Comparison of ENCODE assay signal across 8 mouse cellular contexts in genomic region chr11:32347607-32348432, GRCm38 (mm10). TPM values are rescaled to one million over a fixed set of nuclear protein-coding genes. Genes with fewer than 3 reads are reported as not detected.
DNase-seq lines count a peak whose midpoint lies in the region; ATAC-seq and TF ChIP-seq lines count a peak whose summit lies in the region.

Sh3pxd2b (plus strand) TSS chr11:32347820.

- TF ChIP-seq CTCF in spleen, adult 2 months (IDR thresholded peaks at IDR 0.05; ENCODE audit: extremely low read depth, insufficient read depth, insufficient read length, insufficient replicate concordance) = no peak

- peak within 1 kb of the TSS; percentile 56 for H3K4me3 ChIP-seq in spleen, adult 2 months (ENCODE audit: extremely low read depth, insufficient read depth, insufficient read length)
- peak within 1 kb of the TSS; percentile 79 for H3K4me3 ChIP-seq in intestine, embryonic 16.5 days (ENCODE audit: low read length)
- H3K4me3 ChIP-seq in limb, embryonic 15.5 days = peak within 1 kb of the TSS; percentile 85
- H3K4me3 ChIP-seq in midbrain, embryonic 15.5 days = peak within 1 kb of the TSS; percentile 86

- peak within 1 kb of the TSS; percentile 91 for H3K9ac ChIP-seq in intestine, embryonic 16.5 days (ENCODE audit: low read depth, low read length)
- peak within 1 kb of the TSS; percentile 88 for H3K9ac ChIP-seq in limb, embryonic 15.5 days
- H3K9ac ChIP-seq in midbrain, embryonic 15.5 days = peak within 1 kb of the TSS; percentile 93

- ATAC-seq in intestine, embryonic 16.5 days = peak; percentile 85
- ATAC-seq in limb, embryonic 15.5 days (ENCODE audit: insufficient number of reproducible peaks, low FRiP score, low TSS enrichment, low read depth) = peak; percentile 84
- ATAC-seq in midbrain, embryonic 15.5 days (replicated peaks) = peak; percentile 89

- DNase-seq in spleen, adult 2 months (ENCODE audit: low read depth in 1 of 2, low spot score in 2 of 2) = no peak
- DNase-seq in spleen, adult 12 weeks (ENCODE audit: low spot score) = no peak
- peak; percentile 27 for DNase-seq in cerebellum, adult 9-10 months
- peak; percentile 82 for DNase-seq in gastrocnemius, postnatal 10 days
- peak; percentile 70 to 82 for DNase-seq in urinary bladder, postnatal 4 days (ENCODE audit: low spot score in 2 of 2)

- no peaks in the 10 kb centered on the region for H3K9me3 ChIP-seq in intestine, embryonic 16.5 days (ENCODE audit: control insufficient read depth, low read length)
- no peaks in the 10 kb centered on the region for H3K9me3 ChIP-seq in limb, embryonic 15.5 days
- H3K9me3 ChIP-seq in midbrain, embryonic 15.5 days = no peaks in the 10 kb centered on the region

- TF ChIP-seq POLR2A in spleen, adult 2 months (IDR thresholded peaks at IDR 0.05; ENCODE audit: low read depth, low read length) = no peak

- H3K27me3 ChIP-seq in spleen, adult 2 months (ENCODE audit: control insufficient read depth, insufficient read depth, low read length) = peaks cover 9% of the 10 kb centered on the region
- H3K27me3 ChIP-seq in intestine, embryonic 16.5 days (replicated peaks; ENCODE audit: control insufficient read depth, insufficient read depth, low read length) = no peaks in the 10 kb centered on the region
- no peaks in the 10 kb centered on the region for H3K27me3 ChIP-seq in limb, embryonic 15.5 days
- H3K27me3 ChIP-seq in midbrain, embryonic 15.5 days (replicated peaks) = no peaks in the 10 kb centered on the region

- H3K4me2 ChIP-seq in intestine, embryonic 16.5 days (ENCODE audit: low read depth, low read length) = peak within 1 kb of the TSS; percentile 89
- peak within 1 kb of the TSS; percentile 82 for H3K4me2 ChIP-seq in limb, embryonic 15.5 days
- H3K4me2 ChIP-seq in midbrain, embryonic 15.5 days = peak within 1 kb of the TSS; percentile 60

- no peaks in the 10 kb centered on the region for H3K36me3 ChIP-seq in spleen, adult 2 months (ENCODE audit: control insufficient read depth, insufficient read depth, low read length)
- peaks cover 8% of the 10 kb centered on the region; the same call in 1 of the 2 replicates for H3K36me3 ChIP-seq in intestine, embryonic 16.5 days (ENCODE audit: control insufficient read depth, insufficient read depth, low read length)
- H3K36me3 ChIP-seq in limb, embryonic 15.5 days = peaks cover 24% of the 10 kb centered on the region
- H3K36me3 ChIP-seq in midbrain, embryonic 15.5 days (replicated peaks) = peaks cover 5% of the 10 kb centered on the region

- H3K27ac ChIP-seq in spleen, adult 2 months (ENCODE audit: insufficient read depth, low read length) = peak within 1 kb of the TSS; percentile 8; the same call in 1 of the 2 replicates
- H3K27ac ChIP-seq in intestine, embryonic 16.5 days (ENCODE audit: low read length) = peak within 1 kb of the TSS; percentile 66
- peak within 1 kb of the TSS; percentile 91 for H3K27ac ChIP-seq in limb, embryonic 15.5 days
- H3K27ac ChIP-seq in midbrain, embryonic 15.5 days = peak within 1 kb of the TSS; percentile 87

- H3K4me1 ChIP-seq in spleen, adult 2 months (ENCODE audit: control insufficient read depth, insufficient read depth, insufficient read length) = peaks cover 2% of the 10 kb centered on the region
- H3K4me1 ChIP-seq in intestine, embryonic 16.5 days (ENCODE audit: control insufficient read depth, insufficient read depth, low read length) = peaks cover 30% of the 10 kb centered on the region
- H3K4me1 ChIP-seq in limb, embryonic 15.5 days = peaks cover 33% of the 10 kb centered on the region
- peaks cover 33% of the 10 kb centered on the region for H3K4me1 ChIP-seq in midbrain, embryonic 15.5 days

- WGBS in spleen, adult 2 months = 5% methylated on average over 55 of the region's 86 CpGs
- under 1% methylated on average over 62 of the region's 86 CpGs for WGBS in intestine, embryonic 16.5 days
- under 1% methylated on average over 72 of the region's 86 CpGs for WGBS in limb, embryonic 15.5 days
- under 1% methylated on average over 69 of the region's 86 CpGs for WGBS in midbrain, embryonic 15.5 days

RNA-seq across cellular contexts. Expression of gene Sh3pxd2b, which starts in this region (rescaled TPM):
- polyA plus RNA-seq in spleen, adult 2 months (2012; rRNA removed) = 2.2 and 2.8 TPM in 2 replicates
- 10 to 100 TPM; 25.1 to 32.5 TPM for total RNA-seq in gastrocnemius, postnatal 10 days (2021)
- polyA plus RNA-seq in intestine, embryonic 16.5 days (2015; fragmentation: Nextera tagmentation; extraction: Ambion mirVana) = 9.6 and 10.0 TPM in 2 replicates
- 28.4 and 28.6 TPM in 2 replicates for polyA plus RNA-seq in limb, embryonic 15.5 days (2015; fragmentation: Nextera tagmentation; extraction: Ambion mirVana)
- 26.1 and 27.0 TPM in 2 replicates for polyA plus RNA-seq in midbrain, embryonic 15.5 days (2015; fragmentation: Nextera tagmentation; extraction: Ambion mirVana)

Comparison
In these comparisons a context has a peak if more than half of its experiments do, and no peak if none do; other contexts are left out.
1. DNase-seq: peak in cerebellum, adult 9-10 months (single experiment), gastrocnemius, postnatal 10 days (single experiment) and urinary bladder, postnatal 4 days (2 of 2); none in spleen, adult 2 months (0 of 2) and spleen, adult 12 weeks (single experiment).
2. H3K27ac ChIP-seq: peak in every context shown above with its lines; median percentile 91 in limb, embryonic 15.5 days; 87 in midbrain, embryonic 15.5 days; 66 in intestine, embryonic 16.5 days; 8 in spleen, adult 2 months.
3. Peak in every context shown above with its lines, with median percentiles within 50 percentile points of each other: H3K4me3 ChIP-seq, ATAC-seq, H3K4me2 ChIP-seq and H3K9ac ChIP-seq.